Mouse (Mus musculus): ENCODE measurements around the gene Mpp2. TPM values are rescaled to one million over a fixed set of nuclear protein-coding genes. Genes with fewer than 3 reads are reported as not detected.

Mpp2 gene
- 100 to 1,000 TPM; 126 to 142 (median 135) TPM for total RNA-seq (2022)

DNA sequence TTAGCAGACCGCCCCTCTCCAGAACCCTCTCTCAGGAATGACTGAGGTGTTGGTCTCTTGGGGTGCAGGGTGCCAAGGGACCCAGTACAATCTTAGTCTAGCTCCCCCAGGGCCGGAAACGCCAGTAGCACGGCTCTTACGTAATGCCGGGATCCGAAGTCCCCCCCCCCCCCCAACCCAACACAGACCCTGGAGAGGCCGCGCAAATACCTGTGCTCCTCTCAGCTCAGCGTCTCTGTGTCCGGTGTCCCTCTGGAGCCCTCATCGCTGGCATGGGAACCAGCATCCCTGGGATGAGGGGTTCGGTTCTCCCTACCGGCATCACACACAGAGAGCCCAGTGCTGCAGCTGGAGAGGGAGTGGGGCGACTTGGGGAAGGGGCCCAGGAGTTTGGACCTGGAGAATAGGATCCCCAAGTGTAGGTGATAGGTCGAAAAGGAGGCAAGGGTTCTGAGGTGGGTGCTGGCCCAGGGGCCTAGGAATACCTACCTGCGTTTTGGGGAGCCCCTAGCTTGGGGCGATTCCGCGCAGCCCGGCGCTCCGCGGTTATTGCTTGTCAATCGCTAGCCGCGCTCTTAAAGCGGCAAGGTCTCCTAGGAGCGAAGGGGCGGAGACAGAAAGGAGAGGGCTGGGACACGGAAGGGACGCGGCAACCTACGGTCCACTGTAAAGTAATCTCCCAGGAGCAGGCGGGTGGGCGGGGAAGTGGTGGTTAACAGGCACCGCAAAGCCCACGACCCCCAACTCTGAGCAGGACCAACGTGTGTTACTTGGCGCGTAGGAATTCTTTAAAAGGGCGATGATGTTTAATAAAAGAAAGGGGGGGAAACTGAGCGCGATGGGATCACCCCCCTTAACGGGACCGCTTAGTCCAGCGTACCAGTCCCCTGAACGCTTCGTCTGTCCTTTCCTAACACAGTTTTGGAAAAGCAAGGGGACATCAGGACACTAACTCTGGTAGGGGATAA, at the start of gene Mpp2:
Gene Mpp2, minus strand, starts transcription at position 585 of the 968 bp plus-strand sequence.
- peak; percentile 65 to 74 for DNase-seq (ENCODE audit: low spot score in 2 of 2)

DNA sequence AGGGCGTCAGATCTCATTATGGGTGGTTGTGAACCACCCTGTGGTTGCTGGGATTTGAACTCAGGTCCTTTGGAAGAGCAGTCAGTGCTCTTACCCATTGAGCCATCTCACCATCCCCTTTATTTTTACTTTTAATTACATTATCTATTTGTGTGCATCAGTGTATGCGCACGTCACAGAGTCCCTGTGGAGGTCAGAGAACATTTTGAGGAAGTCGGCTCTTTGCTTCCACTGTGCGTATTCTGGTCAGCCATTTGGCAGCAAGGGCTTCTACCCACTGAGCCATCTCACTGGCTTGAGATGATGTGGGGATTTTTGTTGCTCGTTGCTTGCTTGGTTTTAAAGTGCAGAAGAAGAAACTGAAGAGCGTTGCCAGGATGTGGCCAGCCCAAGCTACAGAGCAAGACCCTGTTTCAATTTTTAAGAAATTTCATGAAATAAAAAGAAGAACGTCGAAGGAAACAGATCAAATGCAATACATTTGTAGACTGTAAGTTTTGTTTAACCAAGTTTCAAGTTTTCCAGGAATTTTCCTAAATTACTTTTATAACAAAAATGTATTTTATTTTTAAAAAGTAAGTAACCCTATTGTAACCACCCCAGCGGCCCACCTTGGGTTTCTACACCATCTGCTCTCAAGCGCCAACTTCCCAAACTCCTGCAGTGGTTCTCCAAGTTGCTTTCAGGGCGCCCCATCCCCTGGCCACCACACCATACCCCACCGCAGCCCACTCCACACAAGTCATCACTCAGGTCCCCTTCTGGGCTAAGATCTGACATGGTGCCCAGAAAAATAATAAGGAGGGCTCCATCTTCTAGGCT, 49.5 kb upstream of the Mpp2 start:
- no peak for DNase-seq (ENCODE audit: low spot score in 2 of 2)

DNA sequence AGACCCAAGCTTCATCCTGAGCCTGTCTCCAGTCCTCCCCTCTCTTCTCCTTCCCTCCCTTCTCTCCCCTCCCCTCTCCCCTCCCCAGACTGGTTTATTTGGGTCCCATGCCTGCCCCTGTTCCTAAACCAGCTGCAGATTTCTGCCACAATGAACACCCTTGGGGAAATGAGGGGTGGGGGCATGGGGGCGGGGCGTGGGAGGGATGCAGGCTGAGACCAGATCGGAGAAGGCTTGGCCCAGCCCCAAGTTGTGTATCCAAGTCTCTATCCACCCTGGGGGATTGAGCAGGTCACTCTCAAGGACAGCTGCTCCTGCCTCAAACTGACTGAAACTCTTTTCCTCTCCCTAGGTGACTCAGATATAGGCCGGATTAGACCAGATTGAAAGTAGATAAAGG, 46.2 kb upstream of the Mpp2 start:
- no peak for DNase-seq (ENCODE audit: low spot score in 2 of 2)

DNA sequence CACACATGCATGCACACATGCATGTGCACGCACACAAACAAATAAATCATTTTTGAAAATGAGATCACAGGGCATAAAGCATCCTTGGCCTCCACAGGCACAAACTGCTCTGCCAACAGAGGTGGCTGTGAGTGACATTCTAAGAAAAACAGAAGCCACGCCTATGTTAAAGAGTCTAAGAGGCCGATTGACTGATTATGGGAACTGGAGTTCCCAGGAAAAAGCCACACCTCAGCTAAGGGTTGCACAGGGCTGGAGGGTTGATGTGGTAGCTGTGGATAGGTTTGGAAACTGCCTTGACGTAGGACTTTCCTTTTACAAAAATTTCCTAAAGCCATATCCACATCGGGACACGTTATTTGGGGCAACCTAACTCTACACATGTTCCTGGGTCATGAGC, 29.1 kb upstream of the Mpp2 start:
- DNase-seq (ENCODE audit: low spot score in 2 of 2), result no peak

DNA sequence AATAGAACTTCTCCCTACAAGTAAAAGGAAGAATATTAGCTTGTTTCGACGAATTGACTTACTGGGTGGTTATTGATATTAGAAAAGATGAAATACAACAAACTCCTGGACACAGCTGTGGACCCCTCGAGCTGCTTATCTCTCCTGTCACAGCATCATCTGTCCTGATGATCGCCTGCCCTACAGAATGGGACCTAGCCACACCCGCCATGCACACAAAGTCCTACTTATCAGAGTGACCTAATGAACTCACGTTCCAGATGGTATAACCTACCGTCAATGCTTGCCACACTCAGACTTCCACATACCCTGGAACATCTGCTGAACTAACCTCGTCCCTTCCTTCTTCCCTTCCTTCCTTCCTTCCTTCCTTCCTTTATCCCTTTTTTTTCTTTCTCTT, 27.9 kb upstream of the Mpp2 start:
- DNase-seq (ENCODE audit: low spot score in 2 of 2), result no peak

DNA sequence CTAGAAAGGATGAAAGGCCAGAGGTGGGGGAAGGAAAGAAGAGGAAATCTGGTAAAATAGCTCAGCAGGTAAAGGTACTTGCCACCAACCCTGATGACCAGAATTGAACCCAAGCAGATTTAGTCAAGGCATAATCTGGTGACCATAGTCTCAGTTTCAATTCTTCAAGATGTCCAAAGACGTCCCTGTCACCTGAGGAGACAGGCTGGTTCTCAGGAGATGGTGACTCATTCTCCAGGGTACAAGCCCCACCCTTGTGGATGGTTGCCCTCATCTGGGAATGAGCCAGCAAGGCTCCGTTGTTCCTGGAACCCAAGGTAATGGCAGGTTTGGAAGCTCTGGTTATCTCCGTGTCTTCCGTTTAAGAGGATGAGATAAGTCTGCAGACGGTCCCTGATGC, 23.3 kb upstream of the Mpp2 start:
- no peak for DNase-seq (ENCODE audit: low spot score in 2 of 2)

DNA sequence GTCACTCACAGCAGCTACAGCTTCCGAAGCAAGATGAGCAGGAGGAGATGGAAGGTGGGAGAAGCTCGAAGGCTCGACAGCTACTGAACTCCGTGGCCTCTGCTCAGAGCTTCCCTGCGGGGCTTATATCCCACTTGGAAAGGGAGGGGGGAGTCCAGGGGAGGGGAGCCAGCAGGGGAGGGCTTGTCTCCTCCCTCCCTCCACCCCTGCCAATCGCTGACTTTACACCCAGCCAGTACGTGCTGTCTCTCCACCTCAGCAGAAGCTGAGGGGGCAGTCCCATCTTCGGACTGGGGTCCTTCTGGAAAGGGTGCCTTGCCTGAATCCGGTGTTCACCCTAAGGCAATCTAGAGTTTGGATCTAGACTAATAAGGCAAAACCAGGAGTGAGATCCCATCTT, 19.4 kb upstream of the Mpp2 start, which contains the start of gene Pyy:
Gene Pyy, minus strand, starts transcription at position 101 of the 400 bp plus-strand sequence.
- DNase-seq (ENCODE audit: low spot score in 2 of 2), result no peak

DNA sequence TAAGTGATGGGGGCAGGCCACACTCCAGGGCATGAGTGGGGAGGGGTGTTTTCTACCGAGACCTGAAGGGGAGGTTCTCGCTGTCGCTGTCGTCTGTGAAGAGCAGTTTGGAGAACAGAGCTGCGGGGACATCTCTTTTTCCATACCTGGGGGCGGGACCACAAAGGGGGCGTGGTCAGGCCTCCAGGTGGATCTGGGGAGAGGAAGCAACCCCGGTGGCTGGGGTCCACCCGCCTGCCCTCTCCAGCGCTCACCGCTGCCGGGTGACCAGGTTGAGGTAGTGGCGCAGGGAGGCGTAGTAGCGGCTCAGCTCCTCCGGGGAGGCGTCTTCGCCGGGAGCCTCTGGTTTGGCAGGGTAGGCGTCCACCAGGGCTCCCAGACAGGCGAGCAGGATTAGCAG, 18.6 kb upstream of the Mpp2 start:
- no peak for DNase-seq (ENCODE audit: low spot score in 2 of 2)

DNA sequence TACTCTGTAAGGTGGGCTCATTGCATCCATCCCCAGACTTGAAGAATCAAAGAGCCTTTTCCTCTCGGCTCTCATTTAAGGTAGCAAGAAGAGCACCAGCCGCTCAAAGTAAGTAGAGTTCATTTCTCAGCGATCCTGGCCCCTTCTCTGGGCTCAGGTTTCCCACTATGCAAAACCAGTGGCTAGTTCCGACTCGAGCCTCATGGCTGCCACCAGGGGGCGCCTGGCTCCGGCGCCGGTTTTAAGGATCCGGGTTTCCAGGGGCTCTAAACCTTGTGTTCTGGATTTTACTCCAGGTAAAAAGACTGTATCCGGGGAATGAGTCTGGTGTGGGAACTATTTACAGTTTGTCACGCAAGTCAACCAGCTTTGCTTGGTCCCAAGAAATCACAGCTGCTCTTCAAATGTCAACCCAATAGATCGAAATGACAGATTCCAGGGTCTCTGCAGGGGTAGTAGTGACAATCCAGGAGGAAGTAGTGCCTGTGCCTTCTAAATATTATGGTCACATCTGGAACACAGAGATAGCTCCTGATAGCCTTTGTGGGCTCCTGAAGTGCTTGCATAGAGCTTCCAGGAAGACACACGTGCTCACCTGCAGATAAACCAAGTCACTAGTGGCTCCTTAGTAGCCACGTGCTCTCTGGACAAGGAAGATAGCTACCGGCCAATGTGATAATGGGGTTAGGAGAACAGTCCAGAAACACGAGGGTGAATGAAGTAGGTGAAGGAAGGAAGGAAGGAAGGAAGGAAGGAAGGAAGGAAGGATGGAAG, 14.4 kb upstream of the Mpp2 start:
- no peak for DNase-seq (ENCODE audit: low spot score in 2 of 2)

DNA sequence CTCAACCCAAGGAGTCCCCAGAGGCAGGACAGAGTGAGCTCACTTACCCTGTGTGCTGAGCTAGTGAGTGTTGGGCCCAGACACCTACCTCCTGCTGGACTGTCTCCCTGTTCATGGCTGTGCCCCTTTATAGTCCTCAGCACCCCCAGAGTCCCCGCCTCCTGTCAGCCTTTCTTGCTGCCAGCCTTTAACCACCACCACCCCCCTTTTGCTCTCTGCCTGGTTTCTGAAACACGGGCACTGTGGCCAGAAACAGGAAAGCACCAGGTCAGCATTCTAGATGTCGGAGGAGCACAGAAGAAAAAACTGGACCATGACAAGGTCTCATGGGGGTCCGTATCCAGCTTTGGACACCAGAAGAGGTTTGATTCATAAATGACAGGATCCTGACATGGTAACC, 12.9 kb upstream of the Mpp2 start, which contains the start of gene Ppy:
Gene Ppy, minus strand, starts transcription at position 101 of the 400 bp plus-strand sequence.
- DNase-seq (ENCODE audit: low spot score in 2 of 2), result no peak

DNA sequence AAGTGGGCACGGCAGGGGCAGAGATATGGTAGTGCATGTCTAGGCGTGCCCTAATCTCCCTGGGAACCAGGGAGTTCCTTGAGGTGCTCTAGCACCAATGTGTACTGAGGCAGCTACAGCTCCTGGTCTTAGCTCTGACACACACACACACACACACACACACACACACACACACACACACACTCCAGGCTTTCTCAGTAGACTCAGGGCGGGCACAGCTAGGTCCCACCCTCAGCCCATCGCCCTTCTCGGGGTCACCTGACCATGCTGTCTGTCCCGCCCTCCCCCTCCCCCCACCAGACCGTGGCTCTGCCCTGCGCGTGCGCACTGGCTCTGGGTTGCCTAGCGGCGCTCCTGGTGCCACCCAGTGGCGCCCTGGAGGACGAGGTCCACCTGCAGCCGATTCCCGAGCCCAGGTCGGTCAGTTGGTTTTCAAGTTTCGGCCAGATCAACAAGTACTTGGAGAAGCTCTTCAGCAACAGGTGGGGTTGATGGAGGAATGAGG, 8.6 kb upstream of the Mpp2 start:
- peak; percentile 47 to 64 for DNase-seq (ENCODE audit: low spot score in 2 of 2)

DNA sequence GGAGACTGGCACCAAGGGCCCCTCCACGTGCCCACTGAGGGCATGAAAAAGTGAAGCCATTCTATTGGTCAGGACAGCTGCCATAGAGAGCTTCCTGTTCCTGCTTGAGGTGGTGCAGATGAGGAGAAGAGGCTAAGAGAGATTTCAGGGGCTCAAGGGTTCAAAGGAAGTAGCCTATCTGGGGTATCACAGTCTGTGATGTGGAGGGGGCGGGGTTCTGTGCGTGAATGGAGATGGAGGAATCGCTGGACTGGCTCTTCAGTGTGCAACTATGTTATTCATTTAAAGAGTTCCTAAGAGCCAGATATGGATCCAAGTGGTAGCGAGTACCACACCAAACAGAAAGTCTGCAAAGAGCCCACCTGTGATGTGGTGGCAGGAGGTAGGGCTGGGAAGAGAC, 8.1 kb upstream of the Mpp2 start:
- DNase-seq (ENCODE audit: low spot score in 2 of 2), result no peak

DNA sequence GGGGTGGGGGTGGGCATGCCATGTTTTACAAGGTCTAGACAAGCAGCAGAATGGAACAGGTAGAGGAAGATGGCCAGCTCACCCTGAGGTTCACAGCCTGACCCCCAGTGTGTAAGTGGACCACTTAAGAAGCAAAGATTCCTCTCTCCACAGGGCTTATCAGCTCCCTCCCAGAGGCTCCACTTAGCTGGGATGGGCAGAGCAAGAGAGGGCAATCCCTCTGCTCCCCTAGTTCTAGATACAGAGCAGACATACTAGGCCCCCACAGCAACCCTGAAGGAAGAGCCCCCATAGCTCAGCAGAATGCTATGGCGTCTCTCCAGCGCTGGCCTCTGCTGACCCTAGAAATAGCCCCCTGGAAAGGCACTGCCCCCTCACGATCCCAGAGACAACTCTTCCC, 7.4 kb upstream of the Mpp2 start:
- no peak for DNase-seq (ENCODE audit: low spot score in 2 of 2)

DNA sequence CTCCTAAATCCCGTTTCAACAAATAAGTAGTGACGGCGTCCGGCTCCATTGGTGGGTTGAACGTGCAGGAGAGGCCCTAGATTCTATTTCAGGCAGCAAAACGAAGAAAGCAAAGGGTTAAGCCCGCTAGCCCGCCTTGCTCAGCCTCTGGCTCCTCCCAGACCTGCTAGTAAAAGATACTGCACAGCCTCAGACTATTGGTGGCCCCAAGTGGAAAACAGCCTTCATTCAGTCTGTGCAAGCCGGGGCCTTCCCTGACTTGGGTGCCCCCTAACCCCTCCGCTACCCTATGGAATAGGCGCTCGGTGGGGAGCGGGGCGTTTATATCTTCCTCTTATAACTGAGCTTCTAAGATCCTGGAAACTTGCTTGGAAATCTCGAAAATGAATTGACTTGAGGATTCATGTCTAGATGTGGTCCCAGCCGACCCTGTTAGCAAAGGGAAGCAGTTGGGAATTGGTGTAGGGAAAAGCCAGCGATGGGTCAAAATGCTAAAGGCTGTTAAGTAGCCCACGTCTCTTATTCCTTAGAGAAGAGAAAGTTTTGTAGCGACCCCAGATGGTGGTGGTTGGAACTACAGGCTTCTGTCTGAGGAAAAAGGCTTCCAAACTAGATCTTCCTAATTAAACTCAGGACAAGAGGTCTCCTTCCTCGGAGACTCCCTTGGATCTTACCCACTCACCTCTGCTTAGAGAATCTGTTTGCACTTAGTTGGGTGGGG, 933 bp upstream of the Mpp2 start:
- DNase-seq (ENCODE audit: low spot score in 2 of 2), result peak; percentile 56 to 70

DNA sequence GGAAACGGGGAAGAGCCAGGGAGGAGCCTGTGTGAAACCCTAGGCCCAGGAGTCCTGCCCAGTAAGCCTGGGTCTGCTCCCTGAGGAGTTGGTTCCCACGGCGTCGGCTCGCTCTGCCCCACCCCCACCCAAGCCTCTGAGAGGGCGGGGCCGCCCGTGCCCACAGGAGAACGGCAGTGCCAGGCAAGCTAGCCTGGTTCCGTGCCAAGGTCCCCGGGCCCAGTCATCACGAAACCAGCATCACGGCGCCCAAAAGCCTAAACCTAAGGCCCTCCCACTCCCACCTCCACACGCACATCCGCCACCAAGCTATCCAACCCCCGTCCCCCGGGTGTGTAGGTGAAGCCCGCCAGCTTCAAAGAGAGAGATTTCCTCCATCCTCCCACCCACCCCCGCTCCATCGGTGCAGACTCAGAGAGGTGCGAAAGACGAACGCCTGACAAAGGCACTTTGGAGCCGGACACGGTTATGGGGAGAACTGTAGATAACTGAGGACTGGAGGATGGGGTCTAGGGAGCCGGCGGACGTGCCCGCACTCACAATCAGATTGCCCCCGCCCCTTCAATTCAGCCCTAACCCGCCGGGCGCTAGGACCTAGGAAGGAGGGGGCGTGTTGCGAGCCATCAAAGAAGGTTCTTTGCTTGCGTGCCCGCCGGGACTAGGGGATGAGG, 1.1 kb downstream of the Mpp2 start:
- peak; percentile 77 to 92 for DNase-seq (ENCODE audit: low spot score in 2 of 2)

DNA sequence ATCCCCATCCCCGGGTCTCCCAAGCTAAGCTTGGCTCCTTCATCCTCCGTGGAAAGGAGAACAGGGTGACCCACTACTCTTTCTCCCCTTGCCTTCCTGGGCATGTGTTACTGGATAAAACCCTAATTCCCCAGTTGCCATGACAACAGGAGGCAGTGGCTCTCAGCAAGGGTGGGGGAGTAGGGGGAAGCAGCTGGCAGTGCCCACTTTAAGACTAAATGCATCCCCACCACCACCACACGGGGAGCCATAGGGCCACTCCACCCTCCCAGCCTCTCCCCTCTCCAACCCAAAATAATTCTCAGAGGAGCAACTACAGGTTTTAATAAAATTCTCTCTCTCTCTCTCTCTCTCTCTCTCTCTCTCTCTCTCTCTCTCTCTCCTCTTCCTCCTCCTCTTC, 2.0 kb downstream of the Mpp2 start:
- peak; percentile 23 to 85 for DNase-seq (ENCODE audit: low spot score in 2 of 2)

DNA sequence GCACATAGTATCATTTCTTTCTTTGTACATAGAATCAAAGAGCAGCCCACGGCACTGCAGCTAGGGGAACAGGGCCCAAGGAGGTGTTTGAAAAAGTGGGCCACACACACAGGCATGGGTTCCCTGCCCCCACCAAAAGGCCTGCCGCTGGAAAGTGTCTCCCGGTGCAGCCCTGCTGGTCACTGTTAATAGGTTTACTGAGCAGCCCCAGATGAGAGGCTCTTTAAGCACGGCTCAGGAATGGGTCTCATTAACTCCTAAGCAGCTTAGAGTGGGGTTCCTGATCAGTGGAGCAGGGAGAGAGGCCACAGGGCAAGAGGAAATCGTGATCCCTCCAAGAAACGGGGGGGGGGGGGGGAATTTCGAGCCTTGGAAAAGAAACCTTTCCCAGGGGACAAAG, 4.2 kb downstream of the Mpp2 start:
- DNase-seq (ENCODE audit: low spot score in 2 of 2), result no peak

DNA sequence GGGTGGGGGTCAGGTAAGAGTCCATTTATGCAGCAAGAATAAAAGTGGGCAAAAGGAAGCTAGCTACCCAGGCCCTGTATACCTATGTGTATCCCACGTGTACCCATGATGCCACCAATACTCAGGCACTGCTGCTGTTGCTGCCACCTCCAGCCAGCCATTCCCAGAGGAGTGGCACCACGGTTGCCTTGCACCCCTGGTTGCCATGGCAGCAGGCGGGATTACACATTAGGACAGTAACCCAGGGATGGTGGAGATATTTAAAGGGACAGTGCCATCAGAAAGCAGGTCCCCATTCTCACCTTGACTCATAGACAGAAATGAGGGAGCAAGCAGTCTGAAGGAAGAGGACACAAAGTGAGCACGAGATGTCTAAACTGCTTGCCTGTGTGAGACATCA, 5.1 kb downstream of the Mpp2 start:
- no peak for DNase-seq (ENCODE audit: low spot score in 2 of 2)

DNA sequence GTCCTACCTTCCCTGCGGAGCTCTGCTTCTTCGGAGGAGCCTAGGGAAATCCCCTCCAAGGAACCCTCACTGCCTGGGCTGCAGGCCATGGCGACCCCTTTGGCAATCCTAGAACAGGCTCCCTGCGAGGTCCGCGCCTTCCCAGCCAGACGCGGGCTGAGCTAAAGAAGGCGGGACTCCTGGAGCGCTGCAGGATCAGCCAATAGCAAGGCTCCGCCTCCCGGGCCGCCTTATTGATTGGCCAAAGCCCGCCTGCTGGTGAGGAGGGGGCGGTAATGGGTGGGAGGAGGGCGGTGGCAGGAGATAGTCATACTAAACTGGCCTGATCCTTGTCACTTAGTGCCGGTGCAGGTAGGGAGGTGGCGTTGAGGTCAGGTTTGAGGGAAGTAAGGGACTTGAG, 6.0 kb downstream of the Mpp2 start:
- peak; percentile 50 to 80 for DNase-seq (ENCODE audit: low spot score in 2 of 2)

DNA sequence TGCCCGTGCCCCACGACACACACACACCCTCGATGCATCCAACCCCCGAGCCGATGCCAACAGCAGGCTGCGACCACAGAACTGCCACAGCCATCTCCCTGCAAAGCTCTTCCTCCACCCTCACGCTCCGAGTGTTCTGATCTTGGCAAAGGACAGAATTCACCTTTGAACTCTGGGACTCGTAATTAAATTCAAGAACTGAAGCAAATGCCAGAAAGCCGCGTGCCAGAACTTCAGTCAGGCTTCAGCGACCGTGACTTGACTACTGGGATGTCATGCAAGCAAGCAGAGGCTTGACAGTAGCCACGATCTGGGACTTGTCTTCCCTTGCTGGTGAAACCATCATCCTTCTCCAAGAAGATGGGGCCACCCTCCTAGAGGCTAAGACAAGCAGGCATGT, 14.6 kb downstream of the Mpp2 start:
- DNase-seq (ENCODE audit: low spot score in 2 of 2), result no peak
